Mouse (Mus musculus) spleen, adult 2 months (tissue): Measurements from ENCODE around the gene Tmem213.

Source experiments
- CTCF ChIP-seq: fragments of 200-500 bp; IDR thresholded peaks from 2 replicates; pipeline ENCODE4 v1.5.1; 2011; ENCODE audit warnings: mild to moderate bottlenecking, inconsistent platforms; ENCODE audit not compliant: insufficient read depth, insufficient read length, insufficient replicate concordance; ENCODE audit errors: extremely low read depth
- POLR2A ChIP-seq: fragments of 200-500 bp; IDR thresholded peaks from 2 replicates; pipeline ENCODE4 v1.6.1; 2011; ENCODE audit warnings: low read depth, low read length, inconsistent platforms

DNA sequence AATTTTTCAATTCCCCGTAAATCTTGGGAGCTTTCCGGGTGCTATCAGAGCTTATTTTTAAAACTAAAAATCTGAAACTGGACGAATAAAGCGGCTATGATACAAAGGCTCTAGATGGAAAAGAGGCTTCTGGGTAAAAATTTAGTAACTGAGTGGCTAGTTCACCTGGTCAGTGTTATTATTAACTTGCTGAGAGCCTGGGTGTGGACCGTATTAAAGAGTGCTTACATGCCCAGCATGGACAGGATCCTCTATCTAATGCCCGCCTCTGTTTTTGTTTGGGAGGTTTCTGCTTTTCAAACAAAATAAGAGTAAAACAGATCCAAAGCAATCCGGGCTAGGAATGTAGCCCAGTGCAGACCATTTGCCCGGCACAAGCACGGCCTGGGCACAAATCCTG lies 31.3 kb downstream of the Tmem213 start:
- no peak for TF ChIP-seq CTCF
- no peak for TF ChIP-seq POLR2A
